Mouse (Mus musculus) thymus, adult 2 months (tissue): ENCODE data around the gene Fam83d. TPM values are rescaled to one million over a fixed set of nuclear protein-coding genes. Genes with fewer than 3 reads are reported as not detected.

ENCODE experiments used
- DNase-seq: peaks from one replicate; pipeline ENCODE4 v3.0.0; 2021
- H3K27ac ChIP-seq: fragments of 200-500 bp; 2 replicates; pipeline ENCODE4 v1.5.1; 2012; ENCODE audit warnings: low read length, control low read depth; ENCODE audit not compliant: control insufficient read depth, insufficient read depth
- H3K27me3 ChIP-seq: fragments of 200-500 bp; 2 replicates; pipeline ENCODE4 v1.6.1; 2012; ENCODE audit warnings: mild to moderate bottlenecking, low read length, moderate library complexity, mixed read lengths; ENCODE audit not compliant: control insufficient read depth, insufficient read depth
- H3K36me3 ChIP-seq: fragments of 200-500 bp; 2 replicates; pipeline ENCODE4 v1.6.1; 2012; ENCODE audit warnings: mild to moderate bottlenecking, low read length, moderate library complexity; ENCODE audit not compliant: control insufficient read depth, insufficient read depth
- H3K4me1 ChIP-seq: fragments of 200-500 bp; replicated peaks from 2 replicates; pipeline ENCODE4 v1.6.1; 2012; ENCODE audit warnings: low read length; ENCODE audit not compliant: control insufficient read depth, insufficient read depth
- H3K4me3 ChIP-seq: fragments of 200-500 bp; 2 replicates; pipeline ENCODE4 v1.5.1; 2012; ENCODE audit warnings: mild to moderate bottlenecking, low read length, control low read depth, moderate library complexity; ENCODE audit not compliant: control insufficient read depth, insufficient read depth
- CTCF ChIP-seq: fragments of 200-500 bp; IDR thresholded peaks from 2 replicates; pipeline ENCODE4 v1.5.1; 2012; ENCODE audit warnings: mild to moderate bottlenecking, control low read depth, low read length, moderate library complexity, borderline replicate concordance; ENCODE audit not compliant: control insufficient read depth, poor library complexity, insufficient read depth; ENCODE audit errors: extremely low read depth
- POLR2A ChIP-seq: fragments of 200-500 bp; IDR thresholded peaks from 2 replicates; pipeline ENCODE4 v1.6.1; 2012; ENCODE audit warnings: mild to moderate bottlenecking, low read length, control low read depth, moderate library complexity; ENCODE audit not compliant: control insufficient read depth, poor library complexity, insufficient read depth; ENCODE audit errors: extremely low read depth
- WGBS: fragments of 180-500 bp; shearing (Covaris S2); methylation state at CpG from one replicate; pipeline ENCODE4 v1.1.7; 2018; 5-methylcytosine and 5-hydroxymethylcytosine counted together
- polyA plus RNA-seq: library from polyadenylated mRNA; depleted of rRNA; stranded (reverse); fragments of >200 nt; gene quantifications from 2 replicates; pipeline ENCODE4 v1.2.3, GENCODE M21; 2012

The Fam83d gene
- polyA plus RNA-seq, 1 experiment = 26.2 TPM

- no peak overlapping the region for H3K4me3 ChIP-seq
- TF ChIP-seq POLR2A (no peak), CTCF (no peak)
- H3K36me3 ChIP-seq = peaks cover 52% of the 10 kb centered on the region
- WGBS = 62% methylated on average over 11 of the region's 11 CpGs
- H3K4me1 ChIP-seq = peaks cover 26% of the 10 kb centered on the region
- no peak for DNase-seq
- H3K27ac ChIP-seq = peak overlapping the region; percentile 52
- no peaks in the 10 kb centered on the region for H3K27me3 ChIP-seq
These were observed 24.3 kb upstream of the Fam83d start for GRCm38 (mm10) chr2:158743518-158744141.

GRCm38 (mm10) chr2:158745049-158745482 is 22.8 kb upstream of the Fam83d start:
- H3K27ac ChIP-seq = peak overlapping the region; percentile 64; the same call in 1 of the 2 replicates
- H3K36me3 ChIP-seq = peaks cover 66% of the 10 kb centered on the region
- H3K4me1 ChIP-seq = peaks cover 20% of the 10 kb centered on the region
- TF ChIP-seq CTCF (0 out of 2 replicates have a peak, but pooled peaks have one; percentile 11), POLR2A (no peak)
- H3K27me3 ChIP-seq = no peaks in the 10 kb centered on the region
- no peak overlapping the region for H3K4me3 ChIP-seq
- DNase-seq = peak; percentile 67
- whole genome bisulfite sequencing = 3% methylated on average over 2 of the region's 2 CpGs

GRCm38 (mm10) chr2:158746164-158746563 is 21.7 kb upstream of the Fam83d start:
- Histone ChIP-seq H3K4me1 (peaks cover 20% of the 10 kb centered on the region), H3K27ac (no peak overlapping the region), H3K4me3 (no peak overlapping the region), H3K27me3 (no peaks in the 10 kb centered on the region), H3K36me3 (peaks cover 72% of the 10 kb centered on the region)
- no peak for DNase-seq
- WGBS = 88% methylated on average over 11 of the region's 11 CpGs
- TF ChIP-seq CTCF = no peak
- no peak for TF ChIP-seq POLR2A

DNA sequence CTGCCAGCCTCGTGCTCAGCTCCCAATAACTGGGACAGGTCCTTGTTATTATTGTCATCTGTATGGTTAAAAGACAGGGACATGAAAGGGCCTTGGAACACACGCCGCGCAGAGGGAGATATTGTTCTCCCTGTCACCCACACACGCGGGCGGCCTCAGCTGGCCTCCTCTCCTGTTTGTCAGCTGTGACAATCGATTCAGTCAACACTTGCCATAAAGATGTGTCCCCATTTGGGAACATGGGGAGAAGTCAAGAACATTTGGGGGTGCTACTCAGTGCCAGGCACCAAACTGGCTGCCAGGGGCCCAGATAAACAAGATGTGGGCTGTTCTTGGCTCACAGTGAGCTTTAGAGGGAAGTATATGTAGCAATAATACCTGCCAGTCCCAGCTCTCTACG is 18.5 kb upstream of the Fam83d start:
- peaks cover 84% of the 10 kb centered on the region for H3K36me3 ChIP-seq
- H3K4me1 ChIP-seq = peaks cover 9% of the 10 kb centered on the region
- H3K27me3 ChIP-seq = no peaks in the 10 kb centered on the region
- no peak overlapping the region for H3K27ac ChIP-seq
- 98% methylated on average over 9 of the region's 9 CpGs for WGBS
- DNase-seq = no peak
- TF ChIP-seq CTCF = no peak
- TF ChIP-seq POLR2A = no peak
- no peak overlapping the region for H3K4me3 ChIP-seq

GRCm38 (mm10) chr2:158760231-158760630 is 7.7 kb upstream of the Fam83d start:
- no peak overlapping the region for H3K27ac ChIP-seq
- no peak overlapping the region for H3K4me3 ChIP-seq
- H3K36me3 ChIP-seq = peaks cover 77% of the 10 kb centered on the region
- WGBS = 96% methylated on average over 2 of the region's 2 CpGs
- TF ChIP-seq POLR2A (no peak), CTCF (no peak)
- no peaks in the 10 kb centered on the region for H3K27me3 ChIP-seq
- DNase-seq = no peak
- no peaks in the 10 kb centered on the region for H3K4me1 ChIP-seq

- TF ChIP-seq CTCF = no peak
- TF ChIP-seq POLR2A = no peak
- Histone ChIP-seq H3K4me3 (no peak overlapping the region), H3K4me1 (no peaks in the 10 kb centered on the region), H3K27ac (no peak overlapping the region), H3K27me3 (no peaks in the 10 kb centered on the region), H3K36me3 (peaks cover 56% of the 10 kb centered on the region)
- WGBS = 98% methylated on average over 5 of the region's 5 CpGs
- DNase-seq = no peak
These were observed 5.6 kb upstream of the Fam83d start for GRCm38 (mm10) chr2:158762339-158762738.
